Mouse (Mus musculus): ENCODE measurements around the gene Unc5b.
"Not testable (repeated sequence)": the region's sequence is repeated elsewhere in the genome, so short reads cannot be mapped to it uniquely, and the experiment has no call there.

Gene Unc5b

DNA sequence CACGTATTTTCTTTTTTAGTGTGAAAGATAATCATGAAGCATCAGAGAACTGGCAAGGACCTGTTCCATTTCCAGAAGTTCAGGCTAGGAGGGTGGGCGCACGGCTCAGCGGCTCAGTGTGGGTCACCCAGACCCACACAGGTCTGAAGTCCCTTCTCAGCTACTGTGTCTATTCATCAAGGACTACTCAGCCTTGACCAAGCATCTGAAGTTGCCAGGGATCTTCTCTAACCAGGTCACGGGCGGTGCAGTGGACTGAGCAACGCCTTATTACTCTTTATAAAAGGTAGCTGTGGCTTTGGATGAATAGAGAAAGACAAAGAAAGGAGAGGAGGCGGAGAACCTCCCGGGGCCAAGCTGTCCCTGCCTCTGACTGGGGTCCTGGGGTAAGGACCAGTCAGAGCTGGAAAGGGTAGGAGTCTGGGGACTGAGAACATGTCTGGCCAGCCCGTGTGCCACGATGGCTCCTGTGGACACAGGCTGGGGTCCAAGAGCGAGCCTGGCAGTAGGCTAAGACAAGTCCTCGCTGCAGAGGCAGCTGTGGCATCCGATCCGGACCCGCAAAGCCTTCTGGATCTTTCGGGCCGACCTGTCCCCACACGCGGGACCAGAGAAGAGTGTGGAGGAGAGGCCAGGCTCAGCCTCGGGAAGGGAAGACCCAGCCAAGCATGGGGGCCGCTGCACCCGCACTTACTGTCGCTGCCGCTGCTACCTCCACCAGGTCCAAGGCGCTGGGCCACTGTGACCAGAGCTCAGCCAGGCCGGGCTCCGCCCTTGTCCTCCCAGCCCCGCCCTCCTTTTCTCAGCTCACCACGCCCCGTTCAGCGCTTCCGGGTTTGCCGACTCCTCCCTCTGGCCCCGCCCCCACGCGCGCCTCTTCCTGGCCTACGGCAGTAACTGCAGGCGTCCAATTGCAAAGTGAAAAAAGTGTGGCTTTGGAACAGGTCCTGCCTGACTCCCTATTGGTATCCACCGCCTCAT, 79.1 kb downstream of the Unc5b start, which contains the start of gene Slc29a3:
Slc29a3 (minus strand) TSS at position 755 of the 981 bp plus-strand sequence.
- DNase-seq, result peak; percentile 98

DNA sequence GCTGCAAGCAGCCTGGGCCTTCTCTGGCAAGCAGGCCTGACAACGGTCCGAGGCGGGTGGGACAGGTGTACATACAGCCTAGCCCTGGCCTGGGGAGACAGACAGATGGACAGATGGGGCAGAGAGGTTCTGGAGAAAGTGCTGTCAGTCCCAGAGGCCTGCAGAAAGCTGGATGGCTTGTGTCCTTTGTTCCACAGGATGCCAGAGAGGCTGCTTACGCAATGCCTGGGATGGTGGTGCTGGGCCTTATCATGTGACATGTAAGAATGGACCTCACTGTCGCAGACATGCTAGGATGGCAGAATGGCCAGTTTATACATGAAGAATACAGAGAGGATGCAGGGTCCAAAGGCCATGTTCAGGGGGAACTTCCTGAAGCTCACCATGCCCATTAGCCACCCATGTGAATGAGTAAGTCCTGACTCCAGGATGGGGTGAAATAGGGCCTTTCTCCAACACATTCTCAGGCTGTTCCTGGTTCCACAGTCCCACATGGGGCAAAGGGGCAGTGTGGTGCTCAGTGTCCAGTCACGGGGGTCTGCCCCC, 83.6 kb downstream of the Unc5b start:
- DNase-seq, result peak; percentile 51

DNA sequence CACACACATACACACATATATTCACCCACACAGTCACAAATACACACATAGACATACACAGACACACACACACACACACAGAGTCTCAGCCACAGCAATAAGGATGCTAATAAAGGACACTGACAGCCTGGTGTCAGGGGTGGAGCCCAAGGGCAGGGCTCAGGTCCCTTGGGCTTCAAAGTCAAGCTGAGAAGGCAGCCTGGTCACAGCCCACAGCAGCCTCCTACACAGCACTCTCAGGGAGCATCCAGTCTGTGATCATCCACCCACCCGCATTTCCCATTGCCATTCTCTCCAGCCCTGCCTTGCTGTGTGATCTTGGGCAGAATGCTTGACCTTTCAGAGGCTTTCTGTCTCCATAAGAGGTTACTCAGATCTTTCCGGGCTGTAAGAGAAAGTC, 84.9 kb downstream of the Unc5b start:
- DNase-seq, result no peak

DNA sequence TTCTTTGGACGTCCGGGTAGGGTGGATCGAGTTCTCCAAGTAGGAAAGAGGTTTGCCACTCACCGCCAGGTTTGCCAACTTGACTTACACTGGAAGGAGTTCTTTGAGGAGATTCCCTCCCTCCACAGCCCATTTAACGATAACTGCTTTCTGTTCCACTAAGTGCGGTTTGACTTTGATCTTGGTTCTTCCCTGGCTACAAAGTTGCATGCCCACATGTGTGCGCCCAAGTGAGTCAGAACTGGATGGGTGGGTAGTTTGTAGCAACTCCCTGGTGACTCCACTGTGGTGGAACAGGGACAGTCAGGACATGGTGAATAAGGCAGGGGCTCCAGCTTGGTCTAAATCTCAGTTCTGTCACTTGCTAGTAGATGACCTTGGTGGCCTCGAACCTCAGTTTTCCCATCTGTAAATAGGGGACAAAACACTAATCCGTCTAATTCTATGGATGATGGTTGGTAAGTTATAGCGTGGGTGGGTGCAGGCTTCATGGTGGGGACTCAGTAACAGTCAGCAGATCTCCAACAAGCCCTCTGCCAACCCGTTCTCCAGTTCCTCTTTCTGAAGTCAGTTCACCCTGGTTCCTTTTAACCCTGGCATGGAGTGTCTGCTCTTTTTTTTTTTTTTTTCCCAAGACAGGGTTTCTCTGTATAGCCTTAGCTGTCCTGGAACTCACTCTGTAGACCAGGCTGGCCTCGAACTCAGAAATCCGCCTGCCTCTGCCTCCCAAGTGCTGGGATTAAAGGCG, 86.7 kb downstream of the Unc5b start:
- no peak for DNase-seq

DNA sequence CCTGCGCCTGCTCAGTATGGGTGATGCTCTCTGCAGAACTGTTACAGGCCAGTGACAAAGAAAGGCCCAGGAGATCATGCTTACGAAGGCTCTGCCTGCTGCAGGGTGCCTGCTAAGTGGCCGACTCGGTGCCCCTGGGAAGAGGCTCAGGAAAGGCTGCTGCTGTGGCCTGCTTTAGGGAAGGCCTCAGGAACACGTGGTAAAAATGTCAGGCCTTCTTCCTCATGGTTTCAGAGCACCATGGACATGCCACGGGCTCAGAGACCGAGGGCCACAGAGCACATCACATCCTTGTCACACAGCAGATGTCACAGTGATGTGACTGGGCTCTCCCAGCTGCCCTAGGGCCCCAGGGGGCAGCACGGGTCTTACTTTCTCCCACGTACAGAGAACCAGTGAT, 87.7 kb downstream of the Unc5b start:
- no peak for DNase-seq

DNA sequence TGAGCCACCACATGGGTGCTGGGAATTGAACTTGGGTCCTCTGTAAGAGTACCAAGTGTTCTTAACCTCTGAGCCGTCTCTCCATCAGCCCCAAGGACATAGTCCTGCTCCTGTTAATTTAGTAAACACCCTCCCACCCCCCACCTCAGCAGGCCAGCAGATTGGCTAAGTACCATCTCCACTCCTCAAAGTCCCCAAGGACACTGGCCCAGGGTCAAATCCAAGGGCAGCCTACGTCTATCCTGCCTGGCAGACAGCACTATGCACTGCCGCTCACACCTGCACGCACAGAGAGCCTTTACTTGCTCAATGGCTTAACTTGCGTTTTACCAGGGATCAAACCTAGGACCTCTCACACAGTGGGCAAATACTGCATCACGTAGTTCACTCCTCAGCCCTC, 88.4 kb downstream of the Unc5b start:
- no peak for DNase-seq

DNA sequence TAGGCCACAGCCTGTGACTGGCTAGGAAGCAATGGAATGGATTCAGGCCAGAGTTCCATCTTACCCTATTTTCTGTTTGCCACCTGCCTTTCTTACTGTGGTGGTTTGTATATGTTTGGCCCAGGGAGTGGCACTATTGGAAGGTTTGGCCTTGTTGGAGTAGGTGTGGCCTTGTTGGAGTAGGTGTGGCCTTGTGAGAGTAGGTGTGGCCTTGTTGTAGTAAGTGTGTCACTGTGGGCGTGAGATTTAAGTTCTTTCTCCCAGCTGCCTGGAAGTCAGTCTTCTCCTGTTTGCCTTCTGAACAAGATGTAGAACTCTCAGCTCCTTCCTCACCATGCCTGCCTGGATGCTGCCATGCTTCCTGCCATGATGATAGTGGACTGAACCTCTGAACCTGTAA, 89.1 kb downstream of the Unc5b start:
- DNase-seq, result not testable (repeated sequence)

DNA sequence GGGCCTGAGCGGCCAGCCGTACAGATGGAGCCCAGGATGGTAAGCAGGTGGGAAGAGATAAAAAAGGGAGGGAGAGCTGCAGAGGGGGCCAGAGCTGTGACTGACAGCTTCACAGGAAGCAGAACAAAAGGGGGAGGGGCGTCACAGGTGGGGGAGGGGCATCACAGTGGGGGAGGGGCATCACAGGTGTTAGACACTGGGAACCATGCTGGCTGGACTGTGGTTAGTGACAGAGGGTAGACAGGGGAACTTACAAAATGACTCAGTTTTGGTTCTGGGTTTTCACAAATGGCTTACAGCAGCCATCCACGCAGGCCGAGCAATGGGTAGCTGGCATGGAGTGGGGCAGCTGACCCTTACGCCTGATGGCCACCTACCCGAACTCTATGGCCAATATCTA, 89.9 kb downstream of the Unc5b start:
- no peak for DNase-seq

DNA sequence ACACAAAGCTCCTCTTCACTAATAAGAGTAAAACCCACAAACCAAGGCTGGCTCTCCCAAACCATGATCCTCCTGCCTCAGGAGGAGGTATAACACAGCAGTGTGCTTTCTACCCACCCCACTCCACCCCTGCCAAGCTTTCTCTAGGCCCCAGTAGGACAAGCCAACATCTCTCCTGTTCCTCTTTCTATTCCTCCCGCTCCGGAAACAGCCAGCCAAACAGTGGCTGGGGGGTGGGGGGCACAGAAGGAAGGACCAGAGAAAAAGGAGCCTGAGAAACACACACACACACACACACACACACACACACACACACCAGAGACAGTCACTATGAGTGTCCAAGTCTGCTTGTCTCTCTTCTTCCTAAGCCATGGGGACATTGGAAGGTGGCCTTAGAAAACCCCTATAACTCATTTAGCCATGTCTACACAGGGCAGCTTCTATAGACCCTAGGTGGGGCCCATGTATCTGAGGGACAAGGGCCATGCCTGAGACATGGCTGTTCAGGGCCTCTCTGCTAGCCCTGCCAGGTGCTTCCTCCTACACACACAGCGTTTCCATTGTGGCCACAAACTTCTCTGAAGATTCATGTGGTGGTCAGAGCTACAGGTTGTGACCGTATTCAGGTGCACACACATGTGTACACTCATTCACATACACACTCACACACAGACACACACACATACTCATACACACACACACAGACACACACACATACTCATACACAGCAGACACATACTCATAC, 91.6 kb downstream of the Unc5b start:
- no peak for DNase-seq

DNA sequence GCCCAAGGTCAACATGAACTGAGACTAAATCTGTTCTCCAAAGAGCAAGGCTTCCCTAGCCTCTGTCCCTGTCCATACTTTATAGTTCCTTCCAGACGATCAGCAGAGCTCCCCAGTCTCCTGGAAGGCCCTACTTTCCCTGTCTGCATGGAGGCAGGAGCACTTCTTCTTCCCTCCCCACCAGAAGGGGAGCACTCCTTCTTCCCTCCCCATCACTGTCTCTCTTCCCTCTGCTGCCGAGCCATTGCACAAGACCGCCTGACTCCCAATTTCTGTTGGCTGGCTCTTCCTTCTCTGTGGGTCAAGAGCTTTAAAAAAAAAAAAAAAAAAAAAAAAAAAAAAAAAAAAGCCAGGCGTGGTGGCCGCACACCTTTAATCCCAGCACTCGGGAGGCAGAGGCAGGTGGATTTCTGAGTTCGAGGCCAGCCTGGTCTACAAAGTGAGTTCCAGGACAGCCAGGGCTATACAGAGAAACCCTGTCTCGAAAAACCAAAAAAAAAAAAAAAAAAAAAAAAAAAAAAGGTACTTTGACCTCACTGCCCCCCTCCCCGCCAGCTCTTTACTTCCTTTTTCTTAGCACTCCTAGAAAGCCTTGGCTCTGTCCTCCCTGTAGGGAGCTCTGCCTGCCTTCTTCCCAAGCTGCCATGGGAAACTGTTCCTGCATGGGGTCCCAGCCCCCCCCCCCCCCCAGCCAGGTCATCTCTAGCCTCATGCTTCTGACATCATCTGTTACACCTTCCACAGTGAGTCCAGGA, 93.3 kb downstream of the Unc5b start:
- DNase-seq, result no peak

DNA sequence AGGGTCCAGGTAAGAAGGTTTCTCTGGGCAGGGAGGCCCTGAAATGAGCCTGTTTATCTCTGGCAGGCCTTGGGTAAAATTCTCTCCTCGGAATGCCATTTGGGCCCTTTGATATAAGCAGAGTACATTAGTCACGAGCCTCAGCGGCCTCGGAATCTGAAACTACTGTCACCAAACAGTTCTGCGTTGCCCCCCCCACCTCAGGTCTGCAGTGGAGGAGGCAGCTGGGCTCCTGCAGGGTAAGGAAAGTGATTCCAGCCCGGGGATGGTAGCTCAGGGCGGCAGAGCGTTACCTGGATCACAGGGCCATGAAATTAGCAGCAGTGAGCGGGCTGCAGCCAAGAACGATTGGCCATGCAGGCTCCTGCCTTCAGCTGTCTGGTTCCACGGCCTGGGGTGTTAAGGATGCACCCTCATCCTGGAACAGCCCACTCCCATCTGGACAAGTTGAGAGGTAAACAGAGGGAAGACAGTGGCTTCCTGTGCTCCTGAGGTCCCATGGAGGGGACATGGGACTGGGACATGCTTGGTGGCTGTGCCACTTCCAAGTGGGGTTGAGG, 94.1 kb downstream of the Unc5b start:
- no peak for DNase-seq

DNA sequence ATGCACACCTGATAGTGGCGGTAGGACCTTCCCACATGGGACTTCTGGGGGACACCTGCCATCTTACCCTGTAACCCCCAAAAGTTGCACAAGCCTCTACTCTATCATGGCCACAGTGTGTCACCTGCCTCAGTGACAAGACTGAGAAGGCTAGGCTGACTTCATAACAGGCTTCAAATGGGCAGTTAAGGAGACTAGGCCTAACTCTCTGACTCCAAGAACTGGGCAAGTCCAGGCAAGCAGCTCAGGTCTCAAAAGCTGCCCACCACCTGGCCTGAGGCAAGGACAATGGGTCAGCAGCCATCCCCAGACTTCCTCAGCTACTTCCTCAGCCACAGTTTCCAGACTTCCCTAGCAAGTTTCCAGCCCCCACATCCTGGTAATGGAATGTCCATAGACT, 95.6 kb downstream of the Unc5b start:
- no peak for DNase-seq

DNA sequence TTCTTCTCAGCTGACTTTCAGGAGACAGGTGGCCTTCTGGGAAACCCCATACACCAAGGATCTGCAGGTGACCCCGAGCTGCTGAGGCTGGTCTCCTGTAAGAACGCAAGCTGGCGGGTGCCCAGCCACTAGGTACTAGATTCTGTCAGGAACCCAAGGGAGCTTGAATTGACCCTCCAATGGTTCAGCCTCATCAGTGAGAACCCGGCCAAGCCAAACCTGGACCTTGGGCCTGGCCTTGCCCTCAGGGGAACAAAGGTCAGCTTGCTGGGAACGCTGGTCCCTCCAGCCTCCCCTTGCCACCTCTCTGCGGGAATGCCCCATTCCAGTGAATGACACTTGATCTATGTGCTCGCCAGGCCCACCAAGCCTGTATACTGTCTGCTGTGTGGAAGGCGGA, 97.9 kb downstream of the Unc5b start:
- no peak for DNase-seq

DNA sequence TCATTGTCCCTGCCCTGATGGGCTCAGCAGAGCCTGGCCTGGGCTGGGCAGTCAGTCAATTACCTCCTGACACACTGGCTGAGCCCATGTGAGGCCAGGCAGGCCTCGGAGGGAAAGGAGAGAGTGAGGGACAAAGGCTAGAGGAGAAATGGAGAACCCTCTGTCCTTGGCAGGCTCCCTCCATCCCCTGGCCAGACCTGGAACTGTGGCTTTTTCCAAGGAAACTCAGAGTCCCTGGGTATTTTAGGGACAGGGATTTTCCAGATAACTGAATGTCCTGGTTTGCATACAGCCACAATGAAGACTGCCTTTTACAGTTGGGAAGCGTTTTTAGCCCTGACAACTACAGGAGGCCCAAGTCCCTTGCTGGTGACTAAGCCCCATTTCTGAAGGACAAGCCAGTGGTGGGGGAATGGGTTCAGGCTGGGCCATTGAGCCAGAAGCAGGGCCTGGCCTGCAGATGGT, 99.0 kb downstream of the Unc5b start:
- DNase-seq, result no peak

DNA sequence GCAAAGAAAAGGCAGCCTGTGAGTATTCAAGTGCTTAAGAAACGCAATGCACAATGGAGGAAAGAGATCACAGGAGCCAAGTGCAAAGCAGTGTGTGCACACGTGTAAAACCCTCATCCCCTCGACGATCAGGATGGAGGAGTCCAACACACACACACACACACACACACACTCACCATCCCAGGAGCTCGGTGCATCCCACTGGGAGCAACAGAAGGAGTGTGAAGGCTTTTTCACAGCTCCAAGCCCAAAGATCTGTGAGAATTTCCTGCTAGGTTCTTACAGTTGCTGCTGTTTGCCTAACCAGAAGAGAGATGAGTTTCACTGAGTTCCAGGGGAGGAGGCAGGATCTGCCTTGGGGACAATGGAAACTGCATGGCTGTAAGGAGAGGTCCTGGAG, 99.6 kb downstream of the Unc5b start:
- no peak for DNase-seq

DNA sequence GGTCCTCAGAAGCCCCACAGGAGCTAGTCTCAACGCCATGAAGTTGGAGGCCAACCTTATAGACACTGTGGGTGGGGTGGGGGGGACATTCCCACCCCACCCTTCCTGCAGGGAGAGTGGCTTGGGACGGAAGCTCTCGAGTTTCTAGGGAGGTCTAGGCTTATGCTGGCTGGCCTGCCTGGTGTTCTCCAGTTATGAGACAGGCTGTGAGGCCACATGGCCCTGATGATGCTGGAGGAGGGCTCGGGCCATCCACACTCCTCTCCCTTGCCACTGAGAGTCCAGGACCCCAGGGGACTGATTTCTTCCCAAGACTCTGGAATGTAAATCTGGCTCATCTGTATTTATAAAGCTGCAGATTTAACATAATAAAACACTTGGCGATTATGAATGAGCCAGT, 104.1 kb downstream of the Unc5b start:
- no peak for DNase-seq

DNA sequence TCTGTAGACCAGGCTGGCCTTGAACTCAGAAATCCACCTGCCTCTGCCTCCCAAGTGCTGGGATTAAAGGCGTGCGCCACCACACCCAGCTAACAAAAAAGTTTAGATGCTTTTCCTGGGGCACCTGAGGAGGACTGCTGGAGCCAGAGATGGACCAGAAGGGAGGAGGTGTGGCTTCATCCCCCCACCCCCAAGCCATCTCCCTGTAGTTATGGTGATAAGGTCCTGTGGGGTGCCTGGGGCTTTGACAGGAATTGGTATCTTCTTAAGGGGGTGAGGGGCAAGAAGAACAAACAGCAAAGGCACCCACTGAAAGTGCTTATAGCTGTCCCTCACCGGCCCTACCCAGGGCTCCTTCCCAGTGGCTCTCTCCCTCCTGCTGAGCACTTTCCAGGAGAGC, 104.5 kb downstream of the Unc5b start:
- no peak for DNase-seq

DNA sequence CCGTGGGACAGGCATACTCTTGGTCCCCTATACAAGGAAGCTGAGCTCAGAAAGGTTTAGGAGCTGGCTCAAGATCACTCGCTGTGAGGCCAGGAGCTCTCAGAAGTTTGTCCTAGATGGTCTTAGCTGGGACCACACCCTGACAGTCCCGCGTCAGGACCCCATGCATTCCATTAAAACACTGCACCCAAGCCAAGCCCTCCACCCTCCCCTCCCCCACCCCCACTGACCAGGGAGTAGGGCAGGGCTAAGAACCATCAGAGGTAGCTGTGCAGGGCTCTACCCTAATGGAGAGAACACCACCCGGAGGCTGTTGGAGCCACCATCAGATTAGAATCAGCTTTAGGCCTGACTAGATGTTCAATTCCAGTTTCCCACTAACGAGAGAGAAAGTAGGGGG, 106.9 kb downstream of the Unc5b start:
- no peak for DNase-seq

DNA sequence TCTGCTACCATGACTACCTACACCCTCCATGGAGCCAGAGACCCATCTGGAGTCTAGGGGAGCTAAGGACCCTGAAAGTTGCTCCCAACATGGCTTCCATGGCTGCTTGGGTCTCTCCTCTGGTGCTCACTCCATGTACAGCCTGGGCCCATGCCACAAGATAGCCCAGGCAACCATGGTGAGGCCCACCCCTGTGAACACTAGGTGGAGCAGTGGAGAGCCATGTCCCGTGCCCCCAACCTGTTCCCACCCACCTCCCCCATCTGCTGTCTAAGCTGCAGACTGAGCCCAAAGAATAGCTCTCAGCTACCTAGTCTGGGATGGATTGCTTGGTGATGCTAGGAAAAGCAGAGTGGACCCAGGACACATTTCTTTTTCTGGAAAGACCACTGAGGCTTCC, 108.0 kb downstream of the Unc5b start:
- DNase-seq, result no peak

DNA sequence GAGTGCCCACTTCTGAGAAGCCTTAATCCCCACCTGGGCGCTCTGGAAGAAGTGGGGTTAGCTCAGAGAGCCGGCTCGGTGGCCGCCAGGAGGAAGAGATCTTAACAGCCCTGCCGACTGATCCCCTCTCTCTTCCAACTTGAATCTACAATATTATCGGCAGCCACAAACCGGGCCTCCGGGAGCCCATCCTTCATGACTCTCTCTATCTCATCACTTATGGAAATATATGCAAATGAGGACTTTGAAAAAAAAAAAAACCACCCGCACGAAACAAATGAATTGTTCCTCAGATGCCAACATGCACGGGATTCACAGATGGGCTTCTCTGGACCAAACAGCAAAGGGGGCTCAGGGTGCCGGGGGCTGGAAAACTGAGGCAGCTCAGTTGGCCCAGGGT, 109.7 kb downstream of the Unc5b start:
- DNase-seq, result no peak

DNA sequence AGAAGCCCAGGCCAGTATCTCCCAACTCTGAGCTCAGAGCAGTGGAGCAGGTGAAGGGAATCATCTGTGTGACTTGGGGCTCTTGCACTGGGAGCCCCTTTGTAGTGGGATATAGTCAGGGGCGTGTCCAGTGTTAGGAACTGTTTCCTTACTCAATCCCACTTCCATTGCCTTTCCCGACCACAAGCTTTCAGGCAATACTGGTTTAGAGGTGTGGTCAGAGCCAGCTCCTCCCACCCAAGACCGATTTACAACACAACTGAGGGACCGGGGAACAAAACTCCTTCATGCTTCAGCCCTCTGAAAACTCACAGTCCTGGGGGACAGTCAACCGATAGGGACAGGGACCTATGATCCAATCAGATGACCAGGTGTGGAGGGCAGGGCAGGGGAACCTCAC, 110.9 kb downstream of the Unc5b start:
- DNase-seq, result no peak

DNA sequence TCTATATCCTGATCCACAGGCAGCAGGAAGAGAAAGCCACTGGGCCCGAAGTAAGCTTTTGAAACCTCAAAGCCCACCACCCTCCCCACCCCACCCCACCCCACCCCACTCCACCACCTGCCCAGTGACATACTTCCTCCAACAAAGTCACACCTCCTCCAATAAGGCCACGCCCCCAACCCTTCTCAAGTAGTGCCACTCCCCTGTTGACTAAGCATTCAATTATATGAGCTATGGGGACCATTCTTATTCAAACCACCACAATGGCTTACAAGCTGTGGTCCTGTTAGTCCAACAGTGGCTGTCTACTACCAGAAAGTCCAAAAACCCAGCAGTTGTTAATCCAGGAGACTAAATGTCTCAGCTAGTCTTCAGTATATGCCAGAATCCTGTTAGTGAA, 112.9 kb downstream of the Unc5b start:
- no peak for DNase-seq
